Mouse (Mus musculus): ENCODE data around the gene Mrps24. TPM values are rescaled to one million over a fixed set of nuclear protein-coding genes. Genes with fewer than 3 reads are reported as not detected.

Mrps24 gene
- polyA plus RNA-seq (2015; fragmentation: Nextera tagmentation; extraction: Ambion mirVana), result 249 and 266 TPM in 2 replicates

- DNase-seq (ENCODE audit: low spot score), result no peak
Measured at GRCm38 (mm10) chr11:5715630-5716105, at the start of gene Mrps24. Gene Mrps24, minus strand, starts transcription at chr11:5715680.

- DNase-seq (ENCODE audit: low spot score), result no peak
Measured at GRCm38 (mm10) chr11:5762633-5762982, 47.1 kb upstream of the Mrps24 start.

GRCm38 (mm10) chr11:5761820-5762632 is 46.5 kb upstream of the Mrps24 start, which contains the start of gene Urgcp:
Gene Urgcp, minus strand, starts transcription at chr11:5762376.
- DNase-seq (ENCODE audit: low spot score), result peak; percentile 97

GRCm38 (mm10) chr11:5753755-5754154 is 38.3 kb upstream of the Mrps24 start:
- no peak for DNase-seq (ENCODE audit: low spot score)

DNA sequence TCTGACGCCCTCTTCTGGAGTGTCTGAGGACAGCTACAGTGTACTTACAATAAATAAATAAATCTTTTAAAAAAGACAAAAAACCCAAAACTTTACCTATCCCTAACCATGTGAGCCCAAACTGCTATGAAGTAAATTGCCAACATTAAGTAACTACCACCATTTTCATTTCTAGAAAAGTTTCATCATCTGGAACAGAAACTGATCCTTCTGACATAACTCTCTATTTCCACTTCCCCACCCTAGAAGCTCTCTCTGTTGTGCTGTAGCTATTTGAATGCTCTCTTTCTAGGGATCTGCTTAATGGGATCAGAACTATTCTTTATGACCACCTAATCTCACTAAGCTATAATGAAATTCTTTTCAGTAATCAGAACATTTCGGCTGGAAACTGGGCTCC is 29.5 kb upstream of the Mrps24 start:
- no peak for DNase-seq (ENCODE audit: low spot score)

DNA sequence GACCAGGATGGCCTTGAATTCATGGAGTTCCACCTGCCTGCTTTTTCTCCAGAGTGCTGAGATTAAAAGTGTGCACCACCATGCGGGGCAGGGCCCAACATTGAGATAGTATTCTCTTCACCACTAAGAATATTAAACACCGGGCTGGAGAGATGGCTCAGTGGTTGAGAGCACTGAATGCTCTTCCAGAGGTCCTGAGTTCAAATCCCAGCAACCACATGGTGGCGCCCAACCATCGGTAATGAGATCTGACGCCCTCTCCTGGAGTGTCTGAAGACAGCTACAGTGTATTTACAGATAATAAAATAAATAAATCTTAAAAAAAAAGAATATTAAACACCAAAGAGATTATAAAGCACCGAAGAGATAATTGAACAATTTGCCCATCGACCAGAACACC is 26.6 kb upstream of the Mrps24 start:
- DNase-seq (ENCODE audit: low spot score), result peak; percentile 14

- peak; percentile 85 for DNase-seq (ENCODE audit: low spot score)
Measured at GRCm38 (mm10) chr11:5740965-5741627, 25.6 kb upstream of the Mrps24 start.

- DNase-seq (ENCODE audit: low spot score), result no peak
Measured at GRCm38 (mm10) chr11:5740599-5740964, 25.1 kb upstream of the Mrps24 start.

DNA sequence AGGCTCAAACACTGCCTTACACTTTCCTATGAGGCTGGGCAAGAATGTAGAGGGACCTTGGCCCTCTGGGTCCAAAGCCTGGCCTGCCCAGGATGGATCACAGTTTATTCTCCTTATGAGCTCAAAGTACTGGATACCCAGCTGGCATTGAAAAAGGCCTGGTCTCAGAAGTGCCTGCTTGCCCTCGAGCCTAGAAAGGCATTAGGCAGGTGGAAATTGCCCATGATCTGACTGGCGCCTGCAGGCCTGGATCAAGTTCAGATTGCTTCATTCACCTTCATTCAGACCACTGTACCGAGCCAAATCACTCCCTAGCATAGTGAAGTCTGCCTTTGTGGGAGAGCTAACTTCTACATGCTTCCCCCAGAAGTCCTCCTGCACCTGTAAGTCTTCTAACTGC is 24.4 kb upstream of the Mrps24 start:
- DNase-seq (ENCODE audit: low spot score), result no peak

GRCm38 (mm10) chr11:5738888-5739632 is 23.6 kb upstream of the Mrps24 start:
- no peak for DNase-seq (ENCODE audit: low spot score)

DNA sequence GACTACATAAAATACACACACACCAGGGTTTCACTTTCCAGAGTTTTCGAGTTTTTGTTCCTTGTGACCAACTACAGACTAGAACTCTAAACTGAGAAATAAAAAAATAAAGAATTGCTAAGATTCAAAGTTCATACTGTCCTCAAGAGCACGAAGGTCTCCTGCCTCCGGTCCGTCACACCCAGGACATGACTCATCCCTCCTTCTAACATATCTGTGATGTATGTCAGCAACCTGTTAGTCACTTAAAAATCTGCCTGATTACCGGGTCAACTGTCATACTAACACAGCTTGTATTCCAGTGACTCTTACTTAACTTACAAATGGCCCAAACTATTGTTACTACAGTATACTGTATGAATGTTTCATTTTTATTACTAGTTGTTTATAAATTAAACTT is 21.7 kb upstream of the Mrps24 start:
- DNase-seq (ENCODE audit: low spot score), result no peak

DNA sequence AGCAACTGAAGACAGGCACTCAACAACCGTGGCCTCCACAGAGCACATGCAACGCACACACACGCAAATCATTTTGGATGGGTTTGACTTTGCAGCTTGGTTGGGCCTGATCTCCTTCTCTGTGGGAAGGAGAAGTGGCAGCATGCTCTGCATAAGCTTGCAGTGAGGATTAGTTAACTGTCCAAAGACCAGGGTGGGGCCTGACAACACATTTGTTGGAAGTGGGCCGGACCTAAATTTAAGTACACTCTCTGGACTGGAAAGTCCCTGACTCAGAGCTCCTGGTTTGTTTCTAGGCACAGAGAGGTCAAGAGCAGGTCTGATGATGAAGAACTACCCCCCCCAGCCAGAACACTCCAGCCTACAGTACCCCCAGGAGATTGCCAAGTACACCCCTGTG is 18.8 kb upstream of the Mrps24 start:
- DNase-seq (ENCODE audit: low spot score), result no peak

GRCm38 (mm10) chr11:5732401-5732800 is 16.9 kb upstream of the Mrps24 start:
- no peak for DNase-seq (ENCODE audit: low spot score)

GRCm38 (mm10) chr11:5729582-5729981 is 14.1 kb upstream of the Mrps24 start:
- DNase-seq (ENCODE audit: low spot score), result no peak

GRCm38 (mm10) chr11:5718611-5719354 is 3.3 kb upstream of the Mrps24 start:
- DNase-seq (ENCODE audit: low spot score), result no peak

DNA sequence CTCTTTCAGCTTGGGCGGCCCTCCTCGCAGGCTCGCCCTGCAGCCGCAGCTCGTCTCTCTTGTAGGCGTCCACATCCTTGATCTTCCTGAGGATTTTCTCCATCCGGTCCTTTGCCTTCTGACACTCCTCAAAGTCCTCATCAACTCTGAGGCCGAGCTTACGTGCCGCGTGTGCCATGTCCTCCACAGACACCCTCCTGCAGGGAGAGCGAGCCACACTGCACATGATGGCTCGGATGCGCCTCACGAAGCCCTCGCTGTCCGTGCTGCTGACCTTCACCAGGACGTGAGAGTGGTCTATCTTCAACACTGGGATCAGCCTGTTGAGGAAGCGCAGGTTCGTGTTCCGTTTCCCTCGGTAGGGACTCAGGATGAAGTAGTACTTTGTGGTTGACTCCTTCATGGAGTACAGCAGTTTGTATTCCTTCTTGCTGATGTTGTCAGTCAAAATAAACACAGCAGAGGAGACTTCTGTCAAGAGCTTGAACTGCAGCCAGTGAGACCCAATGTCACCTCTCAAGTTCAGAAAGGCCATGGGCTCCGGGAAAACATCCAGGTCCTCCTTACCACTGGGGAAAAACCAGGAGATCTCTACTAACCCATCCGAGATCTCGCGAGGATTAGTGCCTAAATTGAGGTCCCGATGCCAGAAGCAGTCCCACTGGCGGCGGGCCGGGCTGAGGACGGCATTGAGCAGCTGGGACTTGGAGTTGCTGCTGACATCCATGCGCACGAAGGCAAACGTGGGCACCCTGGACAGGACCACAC is 1.6 kb upstream of the Mrps24 start:
- no peak for DNase-seq (ENCODE audit: low spot score)

DNA sequence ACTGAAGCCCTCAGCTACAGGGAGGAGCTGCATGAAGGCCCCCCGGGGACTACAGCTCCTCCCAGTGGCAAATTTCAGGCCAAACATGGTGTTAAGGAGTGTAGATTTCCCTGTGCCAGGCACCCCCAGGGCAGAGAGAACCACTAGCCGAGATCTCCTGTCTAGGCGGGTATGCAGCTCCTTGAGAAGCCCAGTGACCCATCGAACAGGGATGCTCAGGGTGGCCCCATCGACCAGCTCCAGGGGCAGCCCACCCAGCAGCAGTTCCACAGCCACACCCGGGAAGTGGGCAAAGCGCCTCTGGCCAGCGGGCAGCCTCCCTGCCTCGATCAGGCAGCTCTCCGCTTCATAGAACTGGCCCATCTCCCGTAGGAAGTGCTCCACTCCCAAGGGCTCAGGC is 766 bp upstream of the Mrps24 start:
- no peak for DNase-seq (ENCODE audit: low spot score)

GRCm38 (mm10) chr11:5715179-5715578 is 301 bp downstream of the Mrps24 start:
- DNase-seq (ENCODE audit: low spot score), result no peak

- peak; percentile 90 for DNase-seq (ENCODE audit: low spot score)
Measured at GRCm38 (mm10) chr11:5707530-5708353, 7.7 kb downstream of the Mrps24 start.

All from thymus, postnatal 0 days (tissue).